Mouse (Mus musculus) leukemia stem cell, adult 10-12 weeks (primary cell): ENCODE results near the gene Timeless. TPM values are rescaled to one million over a fixed set of nuclear protein-coding genes. Genes with fewer than 3 reads are reported as not detected.

Experiments used
- polyA plus RNA-seq: library from polyadenylated mRNA; stranded (reverse); fragments of >175 nt; gene quantifications from 2 replicates; pipeline ENCODE4 v1.2.3, GENCODE M21; 2012; ENCODE audit warnings: low replicate concordance

Timeless gene
- polyA plus RNA-seq = 19.8 and 23.0 TPM in 2 replicates

DNA sequence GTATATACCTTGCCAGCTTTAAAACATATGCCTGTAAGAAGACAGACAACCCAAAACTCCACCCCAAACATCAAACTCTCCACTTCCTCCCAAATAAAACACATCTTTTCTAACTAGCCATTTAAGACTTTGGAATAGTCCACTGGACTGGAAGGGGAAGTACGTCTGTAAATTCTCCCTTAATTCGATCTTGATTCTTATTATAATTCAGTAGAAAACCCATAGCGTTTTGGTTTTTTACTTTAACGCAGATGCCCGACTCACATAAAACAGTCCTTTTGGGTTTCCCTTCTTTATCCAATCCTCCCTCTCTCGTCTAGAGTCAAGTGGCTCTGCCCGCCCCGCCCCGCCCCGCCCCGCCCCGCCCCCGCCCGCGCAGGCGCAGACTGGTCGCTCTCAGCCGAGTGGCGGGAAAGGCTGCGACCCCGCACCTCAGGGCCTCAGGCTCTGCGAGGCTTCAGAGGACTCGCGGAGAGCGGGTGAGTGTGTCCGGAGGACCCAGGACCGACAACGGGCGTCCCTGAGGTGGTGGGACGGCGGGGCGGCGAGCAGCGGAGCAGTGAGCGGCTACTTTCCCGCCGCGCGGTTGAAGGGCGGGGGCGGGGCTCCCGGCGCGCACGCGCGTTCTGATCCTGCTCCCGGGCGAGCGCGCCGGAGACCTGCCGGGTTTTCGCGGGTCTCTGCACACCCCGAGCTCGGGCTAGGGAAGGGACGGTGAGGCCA is at the start of gene Timeless:
Gene Timeless (plus strand): TSS at position 369 of the 723 bp plus-strand sequence.

GRCm38 (mm10) chr10:128194024-128194550 is 37.8 kb upstream of the Timeless start, which contains the start of gene Gls2:
TSS of gene Gls2 (plus strand) at chr10:128194457.

DNA sequence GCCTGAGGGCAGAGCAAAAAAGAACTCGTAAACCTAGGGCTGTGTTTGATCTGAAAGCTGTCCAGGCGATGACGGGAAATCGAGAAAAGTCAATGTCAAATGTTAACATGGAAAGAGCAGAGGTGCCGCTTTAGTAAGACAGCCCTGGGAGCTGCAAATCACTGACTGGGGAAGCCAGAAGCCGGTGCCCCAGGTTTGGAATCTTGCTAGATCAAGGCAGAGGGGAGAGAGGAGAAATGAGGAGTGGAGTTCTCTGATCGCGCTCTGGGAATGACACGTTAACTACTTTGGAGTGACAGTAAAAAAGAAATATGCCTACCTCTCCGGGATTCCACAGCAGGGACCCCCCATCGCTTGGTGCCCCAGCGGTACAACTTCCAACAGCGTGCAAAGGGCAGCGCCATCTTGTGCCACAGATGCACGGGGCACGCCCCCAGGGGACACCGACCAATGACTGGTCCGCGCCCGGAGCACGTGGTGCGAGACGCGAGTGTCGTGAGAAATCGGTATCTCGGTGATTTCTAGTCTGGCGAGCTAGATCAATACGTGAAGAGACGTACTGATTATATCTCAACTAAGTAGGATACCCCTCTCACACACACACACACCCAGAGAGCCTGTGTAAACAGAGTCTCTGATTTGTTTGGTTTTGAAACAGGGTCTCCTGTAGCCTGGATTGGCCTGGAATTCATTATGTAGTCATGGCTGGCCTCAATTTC is 20.3 kb upstream of the Timeless start, which contains the start of gene Spryd4:
Gene Spryd4 (minus strand): TSS at position 418 of the 719 bp plus-strand sequence.

DNA sequence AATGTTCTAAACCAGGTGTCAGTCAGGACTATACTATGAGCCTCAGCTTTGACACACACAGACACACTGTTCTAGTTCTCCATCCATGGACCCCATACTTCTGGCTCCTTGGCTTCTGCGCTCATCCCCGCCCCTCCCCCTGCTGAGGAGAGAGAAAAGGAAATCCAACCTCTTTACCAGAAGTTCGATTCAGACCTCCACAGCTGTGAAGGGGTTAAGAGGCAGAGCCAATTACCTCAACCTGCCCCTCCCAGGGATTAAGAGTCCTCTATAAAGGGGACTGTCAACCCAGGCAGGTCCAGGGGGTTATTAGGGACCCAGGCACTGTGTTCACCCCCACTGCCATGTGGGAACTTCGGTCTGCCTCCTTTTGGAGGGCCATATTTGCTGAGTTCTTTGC is 6.3 kb upstream of the Timeless start, which contains the start of gene Mip:
Gene Mip (plus strand): TSS at position 301 of the 400 bp plus-strand sequence.

GRCm38 (mm10) chr10:128253677-128254255 is 21.9 kb downstream of the Timeless start, which contains the start of gene Apon:
TSS of gene Apon (plus strand) at chr10:128254096.

GRCm38 (mm10) chr10:128268371-128268770 is 36.5 kb downstream of the Timeless start, which contains the start of gene Apof:
TSS of gene Apof (plus strand) at chr10:128268671.

DNA sequence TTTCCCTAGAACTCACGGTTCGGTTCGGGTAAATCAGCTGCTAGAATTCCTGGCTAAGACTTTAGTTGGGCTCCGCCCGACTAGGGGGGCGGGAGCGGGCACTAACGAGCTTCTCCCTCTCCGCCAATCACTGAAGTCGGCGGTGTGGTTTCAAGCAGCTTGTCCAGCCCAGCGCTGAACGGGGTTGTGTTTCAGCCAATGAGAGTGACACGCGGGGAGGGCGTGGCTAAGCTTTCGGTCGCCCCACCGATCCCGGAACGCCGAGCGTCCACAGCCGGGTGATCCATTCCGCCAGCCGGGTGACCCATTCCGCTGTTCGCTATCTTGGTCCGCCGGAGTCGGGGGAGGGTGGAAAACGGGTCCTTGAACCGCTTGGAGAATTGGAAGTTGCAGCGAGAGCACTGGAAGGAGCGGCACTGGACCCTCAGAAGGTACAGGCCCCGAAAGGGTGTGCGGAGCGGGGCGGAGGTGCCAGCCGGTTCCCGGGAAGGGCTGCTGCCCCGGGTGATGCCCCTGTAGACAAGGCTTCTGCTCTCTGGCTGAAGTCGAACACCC is 38.5 kb downstream of the Timeless start, which contains the start of gene Stat2:
Gene Stat2 (plus strand): TSS at position 273 of the 555 bp plus-strand sequence.

GRCm38 (mm10) chr10:128298702-128299171 is 66.9 kb downstream of the Timeless start, which contains the start of gene Il23a:
TSS of gene Il23a (minus strand) at chr10:128298752.

Other genes with a start within 250 kb of the Timeless start
- gene Hsd17b6, start 224.5 kb upstream of the Timeless start, polyA plus RNA-seq = not detected in 2 replicates
- gene Prim1, start 216.9 kb upstream of the Timeless start, polyA plus RNA-seq = 0.82 and 4.9 TPM in 2 replicates
- gene Naca, start 196.5 kb upstream of the Timeless start, polyA plus RNA-seq = 16.7 and 52.0 TPM in 2 replicates
- gene Ptges3, start 173.1 kb upstream of the Timeless start, polyA plus RNA-seq = 98.6 and 122 TPM in 2 replicates
- gene Atp5b, start 148.8 kb upstream of the Timeless start, polyA plus RNA-seq = 1,361 and 1,521 TPM in 2 replicates
- 9.2 and 28.5 TPM in 2 replicates for gene Baz2a, start 140.5 kb upstream of the Timeless start, polyA plus RNA-seq
- gene Rbms2, start 51.8 kb upstream of the Timeless start, polyA plus RNA-seq = 6.1 and 6.7 TPM in 2 replicates
- 1.7 and 2.8 TPM in 2 replicates for gene Gls2, start 37.6 kb upstream of the Timeless start, polyA plus RNA-seq
- 0.39 and 3.8 TPM in 2 replicates for gene Spryd4, start 20.3 kb upstream of the Timeless start, polyA plus RNA-seq
- 0.32 and 0.44 TPM in 2 replicates for gene Mip, start 6.2 kb upstream of the Timeless start, polyA plus RNA-seq
- 0.13 TPM in 1 of 2 replicates, not detected in the other for gene Apon, start 22.0 kb downstream of the Timeless start, polyA plus RNA-seq
- gene Apof, start 36.6 kb downstream of the Timeless start, polyA plus RNA-seq = not detected in 2 replicates
- 26.1 and 38.2 TPM in 2 replicates for gene Stat2, start 38.5 kb downstream of the Timeless start, polyA plus RNA-seq
- gene Il23a, start 66.7 kb downstream of the Timeless start, polyA plus RNA-seq = 0.12 and 0.13 TPM in 2 replicates
- gene Pan2, start 71.3 kb downstream of the Timeless start, polyA plus RNA-seq = 2.8 and 6.3 TPM in 2 replicates
- 27.5 and 52.4 TPM in 2 replicates for gene Cnpy2, start 90.4 kb downstream of the Timeless start, polyA plus RNA-seq
- gene Cs, start 105.7 kb downstream of the Timeless start, polyA plus RNA-seq = 8.6 and 52.3 TPM in 2 replicates
- gene Coq10a, start 136.9 kb downstream of the Timeless start, polyA plus RNA-seq = 3.6 and 11.6 TPM in 2 replicates
- 61.1 and 121 TPM in 2 replicates for gene Ankrd52, start 145.1 kb downstream of the Timeless start, polyA plus RNA-seq
- not detected in 2 replicates for gene Slc39a5, start 169.2 kb downstream of the Timeless start, polyA plus RNA-seq
- 265 and 291 TPM in 2 replicates for gene Nabp2, start 179.4 kb downstream of the Timeless start, polyA plus RNA-seq
- 7.7 and 9.3 TPM in 2 replicates for gene Rnf41, start 179.6 kb downstream of the Timeless start, polyA plus RNA-seq
- 223 and 234 TPM in 2 replicates for gene Smarcc2, start 227.2 kb downstream of the Timeless start, polyA plus RNA-seq